Mouse (Mus musculus) C2C12 (cell line): ENCODE data around the gene Kmt5a. TPM values are rescaled to one million over a fixed set of nuclear protein-coding genes. Genes with fewer than 3 reads are reported as not detected.

Experiments
- H3K27me3 ChIP-seq: one replicate; pipeline ENCODE4 v1.6.1; 2011; ENCODE audit not compliant: control insufficient read depth, insufficient read depth, insufficient read length
- H3K36me3 ChIP-seq: one replicate; pipeline ENCODE4 v1.6.1; 2011; ENCODE audit not compliant: control insufficient read depth, insufficient read depth
- H3K4me3 ChIP-seq: one replicate; pipeline ENCODE4 v1.5.1; 2011; ENCODE audit warnings: mild to moderate bottlenecking, control low read depth; ENCODE audit not compliant: poor library complexity, insufficient read depth, severe bottlenecking
- H3K79me2 ChIP-seq: one replicate; pipeline ENCODE4 v1.6.1; 2011; ENCODE audit not compliant: control insufficient read depth, insufficient read depth
- H3K79me3 ChIP-seq: one replicate; pipeline ENCODE4 v1.6.1; 2011; ENCODE audit warnings: low read depth, control low read depth
- H3ac ChIP-seq: one replicate; pipeline ENCODE3; 2011; ENCODE audit warnings: low read depth; ENCODE audit not compliant: control insufficient read depth, insufficient read length
- CEBPB ChIP-seq: IDR thresholded peaks from one replicate; pipeline ENCODE4 v1.6.1; 2011; ENCODE audit warnings: low read depth, mild to moderate bottlenecking, control low read depth, moderate library complexity
- CTCF ChIP-seq: IDR thresholded peaks from one replicate; pipeline ENCODE4 v1.5.1; 2011; ENCODE audit not compliant: control insufficient read depth, insufficient read depth, insufficient read length
- FOSL1 ChIP-seq: IDR thresholded peaks from one replicate; pipeline ENCODE4 v1.8.0; 2011; ENCODE audit warnings: mild to moderate bottlenecking, low read length; ENCODE audit not compliant: poor library complexity, insufficient read depth, severe bottlenecking
- MAX ChIP-seq: IDR thresholded peaks from one replicate; pipeline ENCODE4 v1.6.1; 2011; ENCODE audit warnings: mild to moderate bottlenecking, control low read depth
- MYOD1 ChIP-seq: IDR thresholded peaks from one replicate; pipeline ENCODE4 v1.6.1; 2011; ENCODE audit warnings: low read depth; ENCODE audit not compliant: control insufficient read depth, insufficient read length
- MYOG ChIP-seq: IDR thresholded peaks from one replicate; pipeline ENCODE4 v1.6.1; 2011; ENCODE audit not compliant: control insufficient read depth, insufficient read length; ENCODE audit errors: extremely low read depth
- USF1 ChIP-seq: IDR thresholded peaks from one replicate; pipeline ENCODE4 v1.6.1; 2011; ENCODE audit warnings: low read depth, mild to moderate bottlenecking, control low read depth, moderate library complexity
- polyA plus RNA-seq: library from polyadenylated mRNA; unstranded; fragments of >200 nt; fragmentation: generic; extraction: Trizol; gene quantifications from one replicate; pipeline ENCODE4 v1.2.1, GENCODE M21; 2012; ENCODE audit warnings: missing spikeins

Gene Kmt5a
- polyA plus RNA-seq, 1 experiment, result 91.5 TPM

- no peak overlapping the region for H3ac ChIP-seq
- peaks cover 2% of the 10 kb centered on the region for H3K79me3 ChIP-seq
- peaks cover 1% of the 10 kb centered on the region for H3K79me2 ChIP-seq
- no peaks in the 10 kb centered on the region for H3K27me3 ChIP-seq
- no peak for TF ChIP-seq USF1
- no peak for TF ChIP-seq CTCF
- TF ChIP-seq MYOD1, result no peak
- no peak for TF ChIP-seq CEBPB
- no peak for TF ChIP-seq FOSL1
- no peak for TF ChIP-seq MAX
- no peak for TF ChIP-seq MYOG
- no peak overlapping the region for H3K4me3 ChIP-seq
- H3K36me3 ChIP-seq, result no peaks in the 10 kb centered on the region
Observed at GRCm38 (mm10) chr5:124468365-124468764, 28.6 kb downstream of the Kmt5a start.

GRCm38 (mm10) chr5:124469486-124469885 lies 29.8 kb downstream of the Kmt5a start:
- Histone ChIP-seq H3ac (no peak overlapping the region), H3K4me3 (no peak overlapping the region), H3K36me3 (no peaks in the 10 kb centered on the region), H3K79me2 (peaks cover 5% of the 10 kb centered on the region), H3K27me3 (no peaks in the 10 kb centered on the region), H3K79me3 (peaks cover 2% of the 10 kb centered on the region)
- TF ChIP-seq MYOD1 (no peak), MAX (no peak), MYOG (no peak), CTCF (no peak), USF1 (no peak), CEBPB (no peak), FOSL1 (no peak)

GRCm38 (mm10) chr5:124470591-124471171 lies 31.0 kb downstream of the Kmt5a start:
- no peak overlapping the region for H3ac ChIP-seq
- H3K4me3 ChIP-seq, result no peak overlapping the region
- no peaks in the 10 kb centered on the region for H3K27me3 ChIP-seq
- TF ChIP-seq MYOG, result no peak
- TF ChIP-seq CEBPB, result no peak
- no peak for TF ChIP-seq USF1
- peaks cover 2% of the 10 kb centered on the region for H3K79me3 ChIP-seq
- no peaks in the 10 kb centered on the region for H3K36me3 ChIP-seq
- peaks cover 5% of the 10 kb centered on the region for H3K79me2 ChIP-seq

DNA sequence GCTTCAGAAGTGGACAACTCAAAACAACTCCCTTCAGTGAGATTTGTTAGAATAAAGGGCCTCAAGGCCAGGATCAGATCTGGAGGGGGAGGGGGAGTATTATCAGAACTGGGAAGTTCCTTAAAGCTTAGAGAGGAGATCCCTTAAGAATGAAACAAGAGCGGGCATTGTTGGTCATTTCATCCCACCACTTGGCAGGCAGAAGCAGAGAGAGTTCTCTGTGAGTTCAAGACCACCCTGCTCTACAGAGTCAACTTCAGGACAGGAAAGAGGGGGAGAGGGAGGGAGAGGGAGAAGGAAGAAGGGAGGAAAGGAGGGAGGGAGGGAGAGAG lies 39.1 kb downstream of the Kmt5a start:
- H3K79me2 ChIP-seq, result peaks cover 22% of the 10 kb centered on the region
- no peaks in the 10 kb centered on the region for H3K27me3 ChIP-seq
- TF ChIP-seq MYOG (no peak), FOSL1 (no peak), MYOD1 (no peak), CTCF (no peak), CEBPB (no peak), USF1 (no peak), MAX (no peak)
- H3K4me3 ChIP-seq, result no peak overlapping the region
- peaks cover 9% of the 10 kb centered on the region for H3K79me3 ChIP-seq
- H3K36me3 ChIP-seq, result no peaks in the 10 kb centered on the region
- H3ac ChIP-seq, result no peak overlapping the region

DNA sequence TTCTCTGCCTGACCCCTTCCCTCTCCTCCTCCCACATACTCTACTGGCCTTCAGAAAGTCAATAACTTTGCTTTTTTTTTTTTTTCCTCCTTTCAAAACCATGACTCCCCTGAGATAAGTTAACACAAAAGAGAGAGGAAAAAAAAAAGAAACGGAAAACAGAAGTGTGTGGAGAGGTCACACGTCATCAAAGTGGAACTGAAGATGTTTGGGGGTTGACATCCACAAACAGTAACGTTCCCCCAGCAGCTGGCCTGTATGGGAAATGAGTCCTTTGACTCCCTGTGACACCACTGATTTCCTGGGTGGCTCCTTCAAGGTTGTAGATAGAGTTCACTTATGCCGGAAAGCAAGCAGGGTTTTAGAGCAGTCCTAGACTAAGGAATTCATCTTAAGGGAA lies 40.4 kb downstream of the Kmt5a start:
- H3K79me3 ChIP-seq, result peaks cover 9% of the 10 kb centered on the region
- peaks cover 35% of the 10 kb centered on the region for H3K79me2 ChIP-seq
- no peaks in the 10 kb centered on the region for H3K36me3 ChIP-seq
- no peaks in the 10 kb centered on the region for H3K27me3 ChIP-seq
- no peak overlapping the region for H3K4me3 ChIP-seq
- no peak overlapping the region for H3ac ChIP-seq
- TF ChIP-seq CEBPB (no peak), CTCF (no peak), FOSL1 (no peak), MYOG (no peak), MYOD1 (no peak), MAX (no peak), USF1 (no peak)

- Histone ChIP-seq H3K36me3 (no peaks in the 10 kb centered on the region), H3K79me3 (peaks cover 7% of the 10 kb centered on the region), H3K79me2 (peaks cover 36% of the 10 kb centered on the region), H3K4me3 (no peak overlapping the region), H3ac (no peak overlapping the region), H3K27me3 (no peaks in the 10 kb centered on the region)
- TF ChIP-seq USF1 (no peak), CEBPB (no peak), MYOD1 (no peak), FOSL1 (no peak), CTCF (no peak), MAX (no peak), MYOG (no peak)
Observed at GRCm38 (mm10) chr5:124481714-124482113, 42.0 kb downstream of the Kmt5a start.
